Mouse (Mus musculus): ENCODE data around the gene Adam17. TPM values are rescaled to one million over a fixed set of nuclear protein-coding genes. Genes with fewer than 3 reads are reported as not detected.

The Adam17 gene
- polyA plus RNA-seq, 2 experiments = 34.7 to 40.7 TPM

GRCm38 (mm10) chr12:21277352-21277864 is 96.0 kb downstream of the Adam17 start:
- no peak for ATAC-seq (ENCODE audit: low FRiP score, low read depth)
- TF ChIP-seq POLR2A (IDR thresholded peaks at IDR 0.05; ENCODE audit: borderline replicate concordance, extremely low read depth, insufficient read depth, insufficient read length) = no peak
- DNase-seq (ENCODE audit: low spot score) = no peak
- Histone ChIP-seq H3K27ac (replicated peaks; ENCODE audit: low read depth, low read length) (no peak overlapping the region), H3K4me1 (ENCODE audit: control insufficient read depth, insufficient read depth, low read length) (no peaks in the 10 kb centered on the region), H3K36me3 (ENCODE audit: control insufficient read depth, insufficient read depth, low read length) (peaks cover 15% of the 10 kb centered on the region), H3K27me3 (ENCODE audit: control insufficient read depth, insufficient read depth, low read length) (no peaks in the 10 kb centered on the region), H3K9ac (ENCODE audit: low read depth, low read length, severe bottlenecking) (no peak overlapping the region), H3K9me3 (ENCODE audit: control insufficient read depth, low read length) (no peaks in the 10 kb centered on the region), H3K4me3 (replicated peaks; ENCODE audit: low read length) (no peak overlapping the region), H3K4me2 (replicated peaks; ENCODE audit: low read depth, low read length, severe bottlenecking) (no peak overlapping the region)
- WGBS = 89% methylated on average over 1 of the region's 1 CpGs

GRCm38 (mm10) chr12:21274446-21274845 is 99.0 kb downstream of the Adam17 start:
- no peaks in the 10 kb centered on the region for H3K27me3 ChIP-seq (ENCODE audit: control insufficient read depth, insufficient read depth, low read length)
- no peaks in the 10 kb centered on the region for H3K9me3 ChIP-seq (ENCODE audit: control insufficient read depth, low read length)
- no peak for TF ChIP-seq POLR2A (IDR thresholded peaks at IDR 0.05; ENCODE audit: borderline replicate concordance, extremely low read depth, insufficient read depth, insufficient read length)
- no peaks in the 10 kb centered on the region for H3K4me1 ChIP-seq (ENCODE audit: control insufficient read depth, insufficient read depth, low read length)
- DNase-seq (ENCODE audit: low spot score) (no peak), ATAC-seq (ENCODE audit: low FRiP score, low read depth) (no peak)
- no peak overlapping the region for H3K27ac ChIP-seq (replicated peaks; ENCODE audit: low read depth, low read length)
- H3K9ac ChIP-seq (ENCODE audit: low read depth, low read length, severe bottlenecking) = no peak overlapping the region
- 80% methylated on average over 7 of the region's 7 CpGs for WGBS
- H3K36me3 ChIP-seq (ENCODE audit: control insufficient read depth, insufficient read depth, low read length) = peaks cover 40% of the 10 kb centered on the region
- no peak overlapping the region for H3K4me2 ChIP-seq (replicated peaks; ENCODE audit: low read depth, low read length, severe bottlenecking)
- H3K4me3 ChIP-seq (replicated peaks; ENCODE audit: low read length) = no peak overlapping the region

Other genes with a start within 250 kb of the Adam17 start
- gene Cpsf3, start 88.2 kb downstream of the Adam17 start, polyA plus RNA-seq (2012; rRNA removed) = 66.2 and 70.0 TPM in 2 replicates
- 98.7 and 100 TPM in 2 replicates for gene Cpsf3, start 88.2 kb downstream of the Adam17 start, polyA plus RNA-seq (2014; fragmentation: Nextera tagmentation; extraction: Ambion mirVana)
- 22.3 and 27.4 TPM in 2 replicates for gene Itgb1bp1, start 87.3 kb downstream of the Adam17 start, polyA plus RNA-seq (2012; rRNA removed)
- 52.1 and 62.6 TPM in 2 replicates for gene Itgb1bp1, start 87.3 kb downstream of the Adam17 start, polyA plus RNA-seq (2014; fragmentation: Nextera tagmentation; extraction: Ambion mirVana)
- gene Iah1, start 57.2 kb downstream of the Adam17 start, polyA plus RNA-seq (2012; rRNA removed) = 52.9 and 55.4 TPM in 2 replicates
- 45.6 and 51.1 TPM in 2 replicates for gene Iah1, start 57.2 kb downstream of the Adam17 start, polyA plus RNA-seq (2014; fragmentation: Nextera tagmentation; extraction: Ambion mirVana)
- 218 and 251 TPM in 2 replicates for gene Ywhaq, start 44.0 kb upstream of the Adam17 start, polyA plus RNA-seq (2012; rRNA removed)
- gene Ywhaq, start 44.0 kb upstream of the Adam17 start, polyA plus RNA-seq (2014; fragmentation: Nextera tagmentation; extraction: Ambion mirVana) = 588 and 626 TPM in 2 replicates

All from limb, embryonic 14.5 days (tissue).